Mouse (Mus musculus): ENCODE results near the gene Slc6a15. TPM values are rescaled to one million over a fixed set of nuclear protein-coding genes. Genes with fewer than 3 reads are reported as not detected.

The Slc6a15 gene
- polyA plus RNA-seq (2015; fragmentation: Nextera tagmentation; extraction: Ambion mirVana): 5.2 and 6.1 TPM in 2 replicates

DNA sequence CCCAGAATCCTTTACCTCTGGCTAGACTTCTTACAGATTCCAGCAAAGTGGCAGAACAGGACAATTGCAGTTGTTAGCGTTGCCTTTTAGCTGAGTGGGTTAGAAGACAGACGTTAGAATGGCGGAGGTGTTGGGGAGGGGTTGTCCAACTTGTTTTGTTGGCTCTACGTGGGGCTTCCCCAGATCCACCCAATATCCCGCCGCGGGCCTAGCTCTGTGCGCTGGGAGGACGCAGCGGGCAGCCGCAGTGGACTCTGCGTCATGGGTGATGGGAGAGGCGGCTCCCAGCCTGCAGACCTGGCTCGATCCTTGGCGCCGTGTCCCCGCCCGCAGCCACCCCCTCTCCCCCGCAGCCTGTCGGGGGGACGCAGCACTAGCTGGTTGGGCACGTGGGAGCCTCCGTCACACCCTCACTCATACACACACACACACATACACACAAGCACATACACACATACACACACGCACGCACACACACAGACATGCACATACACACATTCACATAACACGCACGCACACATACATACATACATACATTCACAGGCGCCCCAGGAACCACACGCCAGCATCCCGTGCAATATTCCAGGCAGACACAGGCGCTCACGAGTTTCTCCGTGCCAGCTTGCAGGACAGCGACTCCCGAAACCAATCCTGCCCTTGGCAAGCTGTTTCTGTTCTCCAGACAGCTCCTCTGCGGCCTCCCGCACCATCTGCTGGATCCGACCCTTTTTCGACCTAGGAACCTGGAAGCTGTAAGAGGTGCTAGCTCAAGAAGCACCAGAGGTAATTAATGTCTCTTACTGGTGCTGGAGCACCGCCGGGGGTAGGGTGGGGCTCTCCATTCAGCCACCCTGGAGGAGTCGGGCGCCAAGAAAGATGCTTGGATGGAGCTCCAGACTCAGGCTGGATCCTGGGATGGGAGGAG is at the start of gene Slc6a15:
Gene Slc6a15, plus strand, starts transcription at position 413 of the 925 bp plus-strand sequence.
- peaks cover 5% of the 10 kb centered on the region for H3K27me3 ChIP-seq (replicated peaks)
- ATAC-seq: peak; percentile 82
- H3K9ac ChIP-seq: peak within 1 kb of the TSS; percentile 35
- H3K4me2 ChIP-seq (replicated peaks): peak within 1 kb of the TSS; percentile 96
- H3K27ac ChIP-seq: no peak within 1 kb of the TSS
- H3K36me3 ChIP-seq: no peaks in the 10 kb centered on the region
- WGBS: under 1% methylated on average over 43 of the region's 43 CpGs
- peak within 1 kb of the TSS; percentile 51 for H3K4me3 ChIP-seq (replicated peaks)
- H3K4me1 ChIP-seq (replicated peaks): peaks cover 13% of the 10 kb centered on the region
- no peaks in the 10 kb centered on the region for H3K9me3 ChIP-seq

DNA sequence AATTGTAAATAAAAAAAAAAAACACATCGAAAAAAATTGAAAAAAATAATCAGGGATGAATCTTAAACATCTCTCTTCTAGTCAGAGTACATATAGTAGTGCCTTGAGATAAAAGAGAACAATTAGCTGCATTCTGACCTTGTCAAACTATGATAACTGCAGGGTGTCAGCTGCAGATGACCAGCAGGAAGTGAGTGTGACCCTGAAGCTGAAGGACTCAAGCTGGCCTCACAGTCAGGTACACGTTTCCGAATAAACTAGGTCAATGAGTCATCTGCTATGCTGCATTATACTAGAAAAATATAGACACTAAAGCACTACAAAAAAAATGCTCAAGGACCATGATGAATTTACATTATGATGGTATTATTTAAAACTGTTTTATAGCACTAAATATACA is 45.6 kb upstream of the Slc6a15 start:
- Histone ChIP-seq H3K36me3 (no peaks in the 10 kb centered on the region), H3K9ac (no peak overlapping the region), H3K27ac (no peak overlapping the region), H3K4me1 (replicated peaks) (no peaks in the 10 kb centered on the region), H3K4me3 (replicated peaks) (no peak overlapping the region), H3K9me3 (no peaks in the 10 kb centered on the region), H3K4me2 (replicated peaks) (no peak overlapping the region), H3K27me3 (replicated peaks) (no peaks in the 10 kb centered on the region)
- 78% methylated on average over 3 of the region's 3 CpGs for WGBS
- ATAC-seq: no peak

DNA sequence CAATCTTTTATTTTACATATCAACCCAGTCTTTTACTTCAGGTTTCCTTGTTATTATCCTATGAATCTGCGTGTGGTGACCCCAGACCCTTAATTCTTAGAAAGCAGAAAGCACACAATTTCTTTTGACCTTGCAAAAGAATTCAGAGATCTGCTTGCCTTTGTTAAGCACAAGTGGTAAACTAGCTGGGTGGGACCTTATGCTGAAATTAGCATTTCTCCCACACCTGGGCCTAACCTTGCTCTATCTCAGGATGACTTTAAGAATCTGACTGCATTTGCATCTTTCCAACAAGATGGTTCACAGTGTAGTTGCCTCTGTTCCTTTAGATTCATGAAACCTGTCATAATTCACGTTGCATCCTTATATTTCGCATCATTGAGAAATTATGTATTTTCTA is 44.2 kb upstream of the Slc6a15 start:
- Histone ChIP-seq H3K4me3 (replicated peaks) (no peak overlapping the region), H3K4me1 (replicated peaks) (no peaks in the 10 kb centered on the region), H3K36me3 (no peaks in the 10 kb centered on the region), H3K27ac (no peak overlapping the region), H3K4me2 (replicated peaks) (no peak overlapping the region), H3K9ac (no peak overlapping the region), H3K27me3 (replicated peaks) (no peaks in the 10 kb centered on the region), H3K9me3 (no peaks in the 10 kb centered on the region)
- 88% methylated on average over 3 of the region's 3 CpGs for WGBS
- ATAC-seq: no peak

GRCm38 (mm10) chr10:103334306-103334705 is 33.3 kb upstream of the Slc6a15 start:
- no peak overlapping the region for H3K9ac ChIP-seq
- no peaks in the 10 kb centered on the region for H3K36me3 ChIP-seq
- H3K27me3 ChIP-seq (replicated peaks): no peaks in the 10 kb centered on the region
- H3K4me2 ChIP-seq (replicated peaks): no peak overlapping the region
- H3K4me3 ChIP-seq (replicated peaks): no peak overlapping the region
- 79% methylated on average over 1 of the region's 1 CpGs for whole genome bisulfite sequencing
- H3K4me1 ChIP-seq (replicated peaks): no peaks in the 10 kb centered on the region
- no peak overlapping the region for H3K27ac ChIP-seq
- no peak for ATAC-seq
- H3K9me3 ChIP-seq: no peaks in the 10 kb centered on the region

- no peak overlapping the region for H3K4me2 ChIP-seq (replicated peaks)
- no peak for ATAC-seq
- 83% methylated on average over 5 of the region's 5 CpGs for WGBS
Measured at GRCm38 (mm10) chr10:103339928-103340327, 27.7 kb upstream of the Slc6a15 start.

GRCm38 (mm10) chr10:103346797-103347196 is 20.8 kb upstream of the Slc6a15 start:
- H3K9me3 ChIP-seq: no peaks in the 10 kb centered on the region
- H3K36me3 ChIP-seq: no peaks in the 10 kb centered on the region
- no peak overlapping the region for H3K9ac ChIP-seq
- H3K27me3 ChIP-seq (replicated peaks): no peaks in the 10 kb centered on the region
- no peak overlapping the region for H3K4me2 ChIP-seq (replicated peaks)
- H3K27ac ChIP-seq: no peak overlapping the region
- no peaks in the 10 kb centered on the region for H3K4me1 ChIP-seq (replicated peaks)
- no peak for ATAC-seq
- WGBS: 57% methylated on average over 2 of the region's 2 CpGs
- H3K4me3 ChIP-seq (replicated peaks): no peak overlapping the region

More at GRCm38 (mm10) chr10:103339928-103340327, 27.7 kb upstream of the Slc6a15 start:
- H3K36me3 ChIP-seq: no peaks in the 10 kb centered on the region
- H3K27ac ChIP-seq: no peak overlapping the region
- no peaks in the 10 kb centered on the region for H3K9me3 ChIP-seq
- no peak overlapping the region for H3K4me3 ChIP-seq (replicated peaks)
- H3K9ac ChIP-seq: no peak overlapping the region
- H3K27me3 ChIP-seq (replicated peaks): no peaks in the 10 kb centered on the region
- H3K4me1 ChIP-seq (replicated peaks): no peaks in the 10 kb centered on the region

DNA sequence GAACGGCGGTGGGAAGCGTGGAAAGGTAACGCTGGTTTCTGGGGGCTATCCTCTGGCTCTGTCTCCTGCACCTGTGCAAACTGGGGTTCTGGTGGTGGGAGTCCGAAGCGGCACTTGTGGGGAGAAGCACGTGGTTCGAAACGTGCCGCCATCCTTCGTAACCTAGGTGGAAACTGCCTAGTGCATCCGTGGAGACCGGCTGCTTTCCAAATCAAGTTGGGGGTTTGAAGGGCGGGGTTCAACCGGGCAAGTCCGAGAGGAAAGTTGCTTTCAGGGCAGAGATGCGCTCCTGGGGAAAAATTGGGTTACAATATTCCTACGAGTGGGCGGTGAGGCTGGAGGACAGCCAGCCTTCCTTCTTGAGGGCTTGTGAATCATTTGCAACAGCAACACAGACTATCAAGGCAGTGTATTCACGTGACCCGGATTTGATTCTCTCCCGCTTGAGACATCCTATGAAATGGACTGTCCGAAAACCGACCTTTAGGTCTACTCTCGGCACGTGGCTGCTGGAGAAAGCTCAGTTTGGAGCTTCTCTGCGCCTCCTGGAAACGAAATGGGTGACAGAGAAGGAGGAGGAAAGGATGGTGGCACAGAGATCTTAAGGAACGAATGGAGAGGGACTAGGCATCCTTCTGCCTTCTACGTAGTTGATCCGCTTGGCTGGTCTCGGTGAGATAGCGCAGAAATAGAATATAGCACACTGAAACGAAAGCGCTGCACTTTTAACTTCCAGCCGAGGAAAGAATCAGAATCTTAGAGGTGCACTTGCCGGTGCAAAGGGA is 905 bp downstream of the Slc6a15 start:
- peak; percentile 60 for ATAC-seq
- under 1% methylated on average over 37 of the region's 37 CpGs for WGBS
- 0 out of 2 replicates have a peak overlapping the region, but pooled peaks have one; percentile 36 for H3K27ac ChIP-seq

GRCm38 (mm10) chr10:103369081-103369420 is 1.5 kb downstream of the Slc6a15 start:
- H3K9ac ChIP-seq: peak overlapping the region; percentile 35
- no peaks in the 10 kb centered on the region for H3K36me3 ChIP-seq
- WGBS: under 1% methylated on average over 8 of the region's 8 CpGs
- ATAC-seq: peak; percentile 97
- no peaks in the 10 kb centered on the region for H3K9me3 ChIP-seq
- H3K4me3 ChIP-seq (replicated peaks): peak overlapping the region; percentile 51
- H3K4me2 ChIP-seq (replicated peaks): peak overlapping the region; percentile 96
- H3K27ac ChIP-seq: 0 out of 2 replicates have a peak overlapping the region, but pooled peaks have one; percentile 36
- peaks cover 13% of the 10 kb centered on the region for H3K4me1 ChIP-seq (replicated peaks)
- H3K27me3 ChIP-seq (replicated peaks): peaks cover 5% of the 10 kb centered on the region

More for the DNA sequence above, 905 bp downstream of the Slc6a15 start:
- no peaks in the 10 kb centered on the region for H3K36me3 ChIP-seq
- peak overlapping the region; percentile 51 for H3K4me3 ChIP-seq (replicated peaks)
- no peaks in the 10 kb centered on the region for H3K9me3 ChIP-seq
- peaks cover 13% of the 10 kb centered on the region for H3K4me1 ChIP-seq (replicated peaks)
- H3K27me3 ChIP-seq (replicated peaks): peaks cover 5% of the 10 kb centered on the region
- H3K4me2 ChIP-seq (replicated peaks): peak overlapping the region; percentile 96
- peak overlapping the region; percentile 35 for H3K9ac ChIP-seq

GRCm38 (mm10) chr10:103402171-103402570 is 34.6 kb downstream of the Slc6a15 start:
- Histone ChIP-seq H3K4me1 (replicated peaks) (no peaks in the 10 kb centered on the region), H3K9me3 (no peaks in the 10 kb centered on the region), H3K27me3 (replicated peaks) (no peaks in the 10 kb centered on the region), H3K9ac (no peak overlapping the region), H3K4me3 (replicated peaks) (no peak overlapping the region), H3K27ac (no peak overlapping the region), H3K4me2 (replicated peaks) (no peak overlapping the region), H3K36me3 (no peaks in the 10 kb centered on the region)
- no peak for ATAC-seq
- 25% methylated on average over 4 of the region's 4 CpGs for WGBS

DNA sequence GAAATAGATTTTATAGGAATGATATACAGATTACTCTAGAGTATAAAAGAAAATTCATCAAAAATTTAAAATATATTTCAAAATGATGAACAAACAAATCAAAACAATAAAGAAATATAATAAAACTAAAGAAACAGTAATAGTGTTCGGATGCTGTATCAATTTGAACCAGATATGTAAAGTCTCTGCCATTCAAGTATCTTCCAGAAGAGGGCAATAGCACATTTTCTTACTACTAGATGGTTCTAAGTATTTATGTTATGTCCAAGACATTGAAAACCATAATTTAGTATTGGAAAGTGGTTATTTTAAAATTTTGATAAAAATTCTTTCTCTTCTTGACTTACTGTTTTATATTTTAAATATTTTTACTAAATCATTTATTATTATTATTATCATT is 60.1 kb downstream of the Slc6a15 start:
- 77% methylated on average over 1 of the region's 1 CpGs for WGBS
- Histone ChIP-seq H3K36me3 (no peaks in the 10 kb centered on the region), H3K4me2 (replicated peaks) (no peak overlapping the region), H3K27me3 (replicated peaks) (no peaks in the 10 kb centered on the region), H3K4me3 (replicated peaks) (no peak overlapping the region), H3K9me3 (no peaks in the 10 kb centered on the region), H3K9ac (no peak overlapping the region), H3K4me1 (replicated peaks) (no peaks in the 10 kb centered on the region), H3K27ac (no peak overlapping the region)
- no peak for ATAC-seq

GRCm38 (mm10) chr10:103442588-103442987 is 75.0 kb downstream of the Slc6a15 start:
- WGBS: 85% methylated on average over 2 of the region's 2 CpGs
- H3K4me1 ChIP-seq (replicated peaks): no peaks in the 10 kb centered on the region
- no peak overlapping the region for H3K27ac ChIP-seq
- H3K27me3 ChIP-seq (replicated peaks): no peaks in the 10 kb centered on the region
- H3K4me3 ChIP-seq (replicated peaks): no peak overlapping the region
- no peak for ATAC-seq
- no peak overlapping the region for H3K4me2 ChIP-seq (replicated peaks)
- no peak overlapping the region for H3K9ac ChIP-seq
- H3K9me3 ChIP-seq: no peaks in the 10 kb centered on the region
- H3K36me3 ChIP-seq: no peaks in the 10 kb centered on the region

DNA sequence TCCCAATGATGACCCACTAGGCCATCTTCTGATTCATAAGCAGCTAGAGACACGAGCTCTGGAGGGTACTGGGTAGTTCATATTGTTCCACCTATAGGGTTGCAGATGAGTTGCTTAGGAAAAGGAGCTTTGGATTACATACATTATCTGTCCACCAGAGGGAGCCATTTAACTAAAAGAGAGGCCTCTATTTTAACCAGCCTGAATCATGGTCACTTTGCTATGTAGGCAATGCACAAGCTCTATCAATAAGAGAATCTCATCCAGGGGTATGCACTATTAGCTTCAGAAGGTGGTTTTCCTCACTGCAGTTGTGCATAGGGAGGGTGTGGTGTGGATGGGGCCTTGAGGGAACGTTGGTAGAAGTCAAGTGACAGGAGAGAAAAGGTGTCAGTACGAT is 75.5 kb downstream of the Slc6a15 start:
- Histone ChIP-seq H3K27ac (no peak overlapping the region), H3K9ac (no peak overlapping the region), H3K36me3 (no peaks in the 10 kb centered on the region), H3K4me3 (replicated peaks) (no peak overlapping the region), H3K9me3 (no peaks in the 10 kb centered on the region), H3K4me2 (replicated peaks) (no peak overlapping the region), H3K4me1 (replicated peaks) (no peaks in the 10 kb centered on the region), H3K27me3 (replicated peaks) (no peaks in the 10 kb centered on the region)
- peak; percentile 77 for ATAC-seq
- 42% methylated on average over 3 of the region's 3 CpGs for WGBS

Data from intestine, embryonic 15.5 days (tissue).